Mouse (Mus musculus): ENCODE results near the gene Pmm2.

The Pmm2 gene

GRCm38 (mm10) chr16:8685087-8685486 lies 47.6 kb downstream of the Pmm2 start:
- peak; percentile 55 for DNase-seq

GRCm38 (mm10) chr16:8686121-8686870 lies 48.8 kb downstream of the Pmm2 start:
- DNase-seq: peak; percentile 79

GRCm38 (mm10) chr16:8686871-8687535 lies 49.5 kb downstream of the Pmm2 start:
- peak; percentile 23 for DNase-seq

- DNase-seq: no peak
These were observed 50.2 kb downstream of the Pmm2 start for GRCm38 (mm10) chr16:8687559-8688112.

DNA sequence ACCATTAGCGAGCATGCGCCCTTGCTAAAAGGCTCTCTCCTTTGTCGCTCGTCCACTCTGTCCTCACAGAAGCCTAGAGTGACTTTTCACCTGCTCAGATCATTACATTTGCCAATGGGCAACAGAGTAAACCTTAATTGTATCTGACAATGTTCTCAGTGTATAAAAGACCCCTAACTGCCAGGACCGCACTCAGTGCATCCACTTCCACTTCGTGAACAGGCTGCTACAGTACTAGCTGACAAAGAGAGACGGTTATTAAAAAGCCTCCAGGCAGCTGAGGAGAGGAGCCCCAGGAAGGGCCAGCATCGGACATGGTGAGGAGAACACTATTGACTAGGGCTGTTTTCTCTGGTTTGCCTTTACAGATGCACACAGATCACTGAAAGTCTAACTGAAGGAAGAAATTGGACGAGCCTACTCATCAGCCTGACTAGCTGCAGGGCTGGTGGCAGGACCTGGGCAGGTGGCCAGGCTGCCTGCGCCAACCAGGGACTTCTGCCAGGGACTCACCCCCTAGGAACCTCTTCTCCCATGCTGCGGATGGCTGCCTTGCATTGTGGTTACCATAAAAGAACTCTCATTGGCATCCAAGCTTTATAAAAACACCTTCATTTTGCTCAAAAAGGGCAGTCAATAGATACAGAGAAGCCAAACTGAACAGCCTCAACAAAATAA lies 52.6 kb downstream of the Pmm2 start:
- peak; percentile 90 for DNase-seq

DNA sequence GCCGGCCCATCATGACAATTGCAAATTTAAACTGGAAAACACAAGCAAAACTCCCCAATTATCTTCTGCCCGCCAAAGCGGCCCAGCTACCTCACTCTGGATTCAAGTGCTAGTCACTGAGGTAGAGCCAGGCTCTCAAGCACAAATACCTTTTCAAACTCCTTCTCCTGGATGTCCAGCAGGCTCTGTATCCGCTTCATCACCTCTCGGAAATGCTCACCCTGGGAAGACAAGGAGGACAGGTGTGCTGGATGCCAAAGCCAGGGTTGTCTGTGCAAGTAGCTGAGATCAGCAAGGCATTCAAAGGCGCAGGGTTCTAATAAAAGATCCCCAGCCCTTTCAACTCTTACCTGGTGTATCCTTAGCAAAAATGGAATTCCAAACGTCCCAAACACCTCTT lies 53.7 kb downstream of the Pmm2 start:
- DNase-seq: no peak

GRCm38 (mm10) chr16:8699556-8699955 lies 62.1 kb downstream of the Pmm2 start:
- no peak for DNase-seq

- DNase-seq: no peak
These were observed 63.1 kb downstream of the Pmm2 start for GRCm38 (mm10) chr16:8700586-8700985.

GRCm38 (mm10) chr16:8711998-8712397 lies 74.5 kb downstream of the Pmm2 start:
- no peak for DNase-seq
